Mouse (Mus musculus) forebrain, embryonic 14.5 days (tissue): ENCODE data around the gene Hdac4. TPM values are rescaled to one million over a fixed set of nuclear protein-coding genes. Genes with fewer than 3 reads are reported as not detected.

Experiments
- ATAC-seq: fragments of 200-750 bp; cut with Nextera tagmentation; 2 replicates; pipeline ENCODE4 v1.8.0; 2017; ENCODE audit warnings: mild to moderate bottlenecking, moderate library complexity
- DNase-seq: peaks from one replicate; pipeline ENCODE4 v3.0.0-alpha.2; 2015; ENCODE audit warnings: low spot score
- H3K27ac ChIP-seq: fragments of 300-500 bp; sonication (generic); 2 replicates; pipeline ENCODE4 v1.5.1; 2014; ENCODE audit warnings: low read depth, mild to moderate bottlenecking, control low read depth, low read length, moderate library complexity
- H3K27me3 ChIP-seq: fragments of 300-500 bp; sonication (generic); replicated peaks from 2 replicates; pipeline ENCODE4 v1.6.1; 2014; ENCODE audit warnings: low read length, control low read depth, mixed read lengths; ENCODE audit not compliant: control insufficient read depth, insufficient read depth
- H3K36me3 ChIP-seq: fragments of 300-500 bp; sonication (generic); 2 replicates; pipeline ENCODE4 v1.6.1; 2014; ENCODE audit warnings: low read length, control low read depth; ENCODE audit not compliant: control insufficient read depth, insufficient read depth
- H3K4me1 ChIP-seq: fragments of 300-500 bp; sonication (generic); 2 replicates; pipeline ENCODE4 v1.6.1; 2014; ENCODE audit warnings: antibody characterized with exemption, low read length, control low read depth; ENCODE audit not compliant: control insufficient read depth, insufficient read depth
- H3K4me2 ChIP-seq: fragments of 300-500 bp; sonication (generic); 2 replicates; pipeline ENCODE4 v1.6.1; 2014; ENCODE audit warnings: mild to moderate bottlenecking, control low read depth, low read length
- H3K4me3 ChIP-seq: fragments of 300-500 bp; sonication (generic); 2 replicates; pipeline ENCODE4 v1.5.1; 2014; ENCODE audit warnings: low read depth, low read length, control low read depth
- H3K9ac ChIP-seq: fragments of 300-500 bp; sonication (generic); 2 replicates; pipeline ENCODE4 v1.6.1; 2014; ENCODE audit warnings: mild to moderate bottlenecking, low read length, control low read depth, moderate library complexity
- H3K9me3 ChIP-seq: fragments of 300-500 bp; sonication (generic); replicated peaks from 2 replicates; pipeline ENCODE4 v1.6.1; 2016; ENCODE audit warnings: low read length, control low read depth, mixed read lengths; ENCODE audit not compliant: control insufficient read depth
- whole genome bisulfite sequencing: fragments of 180-500 bp; shearing (Covaris S2); extraction: QIAGEN DNeasy Blood & Tissue Kit; methylation state at CpG from one replicate; pipeline ENCODE4 v1.1.7; 2014; 5-methylcytosine and 5-hydroxymethylcytosine counted together
- polyA plus RNA-seq: library from polyadenylated mRNA; unstranded; fragments of >200 nt; fragmentation: Nextera tagmentation; extraction: Ambion mirVana; gene quantifications from 2 replicates; pipeline ENCODE4 v1.2.1, GENCODE M21; 2014

The Hdac4 gene
- polyA plus RNA-seq, 1 experiment from 2014 or later = 16.5 TPM

DNA sequence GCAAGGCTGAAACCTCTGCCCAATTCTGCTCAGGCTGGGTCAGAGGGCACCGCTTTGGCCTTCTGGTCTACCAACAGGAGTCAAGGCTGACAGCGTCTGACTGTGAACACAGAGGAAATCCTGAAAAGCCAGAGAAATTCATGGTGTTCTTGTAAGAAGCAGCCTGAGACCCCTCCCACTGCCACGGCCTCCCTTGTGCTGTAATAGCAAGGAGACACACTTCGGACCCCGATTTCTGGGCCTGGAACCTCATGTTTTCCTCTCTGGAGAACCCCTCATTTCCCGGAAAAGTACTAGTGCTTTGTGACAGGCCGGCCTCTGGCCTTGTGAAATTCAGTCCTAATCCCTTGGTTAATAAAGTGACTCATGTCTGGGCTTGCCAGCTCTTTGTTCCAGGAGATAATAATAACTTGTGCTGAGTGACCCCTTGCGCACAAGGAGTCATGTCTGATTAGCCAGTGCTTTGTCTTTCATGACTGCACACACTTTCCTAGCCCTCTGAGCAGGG is 19.7 kb upstream of the Hdac4 start:
- H3K36me3 ChIP-seq = no peaks in the 10 kb centered on the region
- H3K27ac ChIP-seq = peak overlapping the region; percentile 36; the same call in 1 of the 2 replicates
- DNase-seq (no peak), ATAC-seq (no peak)
- no peak overlapping the region for H3K4me3 ChIP-seq
- H3K4me2 ChIP-seq = no peak overlapping the region
- WGBS = 74% methylated on average over 8 of the region's 8 CpGs
- H3K27me3 ChIP-seq = no peaks in the 10 kb centered on the region
- no peak overlapping the region for H3K9ac ChIP-seq
- H3K4me1 ChIP-seq = peaks cover 29% of the 10 kb centered on the region
- no peaks in the 10 kb centered on the region for H3K9me3 ChIP-seq

GRCm38 (mm10) chr1:92212003-92212750 is 16.7 kb upstream of the Hdac4 start:
- no peaks in the 10 kb centered on the region for H3K9me3 ChIP-seq
- H3K36me3 ChIP-seq = no peaks in the 10 kb centered on the region
- peak overlapping the region; percentile 62 for H3K27ac ChIP-seq
- no peaks in the 10 kb centered on the region for H3K27me3 ChIP-seq
- peak; percentile 65 for DNase-seq
- no peak overlapping the region for H3K4me2 ChIP-seq
- peak overlapping the region; percentile 45; the same call in 1 of the 2 replicates for H3K9ac ChIP-seq
- ATAC-seq = peak; percentile 80
- H3K4me1 ChIP-seq = peaks cover 29% of the 10 kb centered on the region
- 28% methylated on average over 13 of the region's 13 CpGs for WGBS
- no peak overlapping the region for H3K4me3 ChIP-seq

DNA sequence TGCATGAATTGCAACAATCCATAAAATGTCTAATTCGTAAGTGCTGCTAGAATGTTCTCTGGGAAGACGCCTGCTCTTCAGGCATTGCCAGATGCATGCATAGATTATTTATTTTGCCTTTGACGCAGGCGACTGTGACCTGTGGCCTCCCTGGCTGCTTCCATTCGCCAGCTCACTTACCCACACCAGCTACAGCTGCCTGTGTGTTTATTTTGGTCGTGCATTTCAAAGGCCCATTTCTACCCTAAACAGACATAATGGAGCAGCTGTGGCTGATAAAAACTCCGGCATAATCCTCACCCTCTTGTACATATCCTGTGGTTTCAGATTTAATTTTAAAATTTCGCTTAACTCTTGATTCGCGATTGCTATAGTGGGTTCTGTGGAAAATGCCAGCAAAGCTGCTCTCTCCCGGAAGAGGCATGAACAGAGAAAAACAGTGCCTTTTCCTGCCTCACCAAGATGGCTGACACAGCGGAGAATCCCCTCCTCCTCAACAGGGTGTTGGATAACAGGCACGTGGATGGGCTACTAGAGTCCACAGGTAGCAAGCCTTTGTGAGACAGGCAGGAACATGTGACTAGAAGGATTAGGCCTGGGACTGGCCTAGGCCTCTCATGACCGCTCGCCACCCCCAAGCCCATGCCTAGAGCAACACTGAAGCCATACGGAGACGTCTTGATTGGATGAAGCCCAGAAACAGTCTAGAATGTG is 7.3 kb upstream of the Hdac4 start:
- DNase-seq (no peak), ATAC-seq (0 out of 2 replicates have a peak, but pooled peaks have one; percentile 32)
- no peak overlapping the region for H3K4me3 ChIP-seq
- H3K36me3 ChIP-seq = no peaks in the 10 kb centered on the region
- no peak overlapping the region for H3K27ac ChIP-seq
- H3K27me3 ChIP-seq = no peaks in the 10 kb centered on the region
- H3K9ac ChIP-seq = no peak overlapping the region
- H3K4me1 ChIP-seq = no peaks in the 10 kb centered on the region
- H3K4me2 ChIP-seq = no peak overlapping the region
- 87% methylated on average over 17 of the region's 17 CpGs for WGBS
- no peaks in the 10 kb centered on the region for H3K9me3 ChIP-seq

DNA sequence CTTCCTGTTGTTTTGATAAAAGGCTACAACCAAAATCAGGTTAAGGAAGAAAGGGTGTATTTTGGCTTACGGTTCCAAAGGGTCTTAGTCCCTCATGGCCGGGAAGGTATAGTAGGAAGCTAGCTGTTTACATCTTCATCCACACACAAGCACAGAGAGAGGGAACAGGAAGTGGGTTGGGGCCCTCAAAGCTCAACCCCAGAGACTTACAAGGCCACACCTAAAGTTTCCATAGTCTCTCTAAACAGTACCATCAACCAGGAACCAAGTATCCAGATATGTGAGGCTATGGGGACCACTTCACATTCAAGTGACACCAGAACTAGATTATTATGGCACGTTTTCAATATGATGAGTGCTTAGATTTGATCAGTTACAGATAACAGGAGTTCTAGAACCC is 5.0 kb downstream of the Hdac4 start:
- WGBS = 89% methylated on average over 3 of the region's 3 CpGs
- Histone ChIP-seq H3K36me3 (no peaks in the 10 kb centered on the region), H3K4me3 (no peak overlapping the region), H3K4me2 (no peak overlapping the region), H3K4me1 (0 out of 2 replicates have a peak, but pooled peaks cover 2% of the 10 kb centered on the region), H3K27me3 (no peaks in the 10 kb centered on the region), H3K9me3 (no peaks in the 10 kb centered on the region), H3K27ac (no peak overlapping the region), H3K9ac (no peak overlapping the region)
- no peak for DNase-seq
- no peak for ATAC-seq

GRCm38 (mm10) chr1:92187137-92187536 is 8.4 kb downstream of the Hdac4 start:
- WGBS = 89% methylated on average over 3 of the region's 3 CpGs
- no peaks in the 10 kb centered on the region for H3K27me3 ChIP-seq

DNA sequence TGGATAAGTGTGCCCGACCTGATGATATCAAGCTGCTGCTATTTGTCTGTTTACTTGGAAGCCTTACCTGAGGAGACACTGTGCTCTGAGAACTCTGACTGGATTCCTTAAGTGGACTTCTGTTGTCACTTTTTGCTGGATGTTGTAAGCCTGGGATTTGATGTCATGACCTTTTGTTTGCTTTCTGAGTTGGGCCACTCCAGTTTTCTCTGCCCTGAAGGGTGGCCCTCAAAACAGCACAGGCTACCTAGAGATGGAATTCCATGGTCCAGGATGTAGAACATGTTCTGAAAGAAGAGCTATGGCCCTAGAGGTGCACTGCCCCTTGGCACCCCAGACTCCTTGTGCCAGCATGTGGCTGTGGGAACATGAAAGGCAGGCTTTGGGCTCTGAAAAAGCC is 10.9 kb downstream of the Hdac4 start:
- Histone ChIP-seq H3K9ac (no peak overlapping the region), H3K4me3 (no peak overlapping the region), H3K36me3 (no peaks in the 10 kb centered on the region), H3K27me3 (no peaks in the 10 kb centered on the region), H3K9me3 (no peaks in the 10 kb centered on the region), H3K27ac (no peak overlapping the region), H3K4me2 (no peak overlapping the region), H3K4me1 (peaks cover 8% of the 10 kb centered on the region; the same call in 1 of the 2 replicates)
- ATAC-seq = no peak
- 77% methylated on average over 1 of the region's 1 CpGs for WGBS
- DNase-seq = no peak

More at GRCm38 (mm10) chr1:92187137-92187536, 8.4 kb downstream of the Hdac4 start:
- Histone ChIP-seq H3K9me3 (no peaks in the 10 kb centered on the region), H3K36me3 (no peaks in the 10 kb centered on the region), H3K4me2 (no peak overlapping the region), H3K4me1 (no peaks in the 10 kb centered on the region), H3K4me3 (no peak overlapping the region), H3K9ac (no peak overlapping the region), H3K27ac (no peak overlapping the region)
- no peak for ATAC-seq
- no peak for DNase-seq

DNA sequence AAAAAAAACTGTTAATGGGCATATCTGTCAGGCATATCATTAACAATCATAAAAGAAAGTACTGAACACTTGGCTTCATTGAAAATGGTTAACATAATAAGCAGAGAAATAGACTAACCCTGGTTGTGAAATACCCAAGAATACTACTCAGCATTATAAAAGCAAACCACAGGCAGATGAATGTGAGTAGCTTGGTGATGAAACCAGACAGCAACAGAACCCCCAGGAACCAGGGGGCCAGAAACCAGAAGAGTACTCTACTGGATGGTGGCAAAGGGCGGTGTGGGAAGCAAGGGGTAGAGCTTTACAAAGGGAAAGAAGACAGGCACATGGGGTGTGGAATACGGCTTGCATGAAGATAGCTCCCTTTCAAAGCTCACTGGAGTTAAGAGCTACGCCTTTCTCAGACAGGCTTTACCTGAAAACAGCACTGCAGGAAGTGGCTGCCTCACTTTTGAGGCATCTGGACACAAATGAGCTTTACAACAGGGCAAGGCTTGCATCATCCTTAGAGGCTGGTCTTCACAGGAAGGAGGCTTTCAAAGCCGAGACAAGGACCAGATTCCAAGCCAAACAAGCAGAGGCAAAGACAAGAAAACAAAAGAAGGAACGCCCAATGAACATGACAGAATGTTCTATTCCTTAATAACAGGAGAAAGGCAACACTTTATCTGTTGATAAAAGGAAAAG is 12.3 kb downstream of the Hdac4 start:
- DNase-seq (no peak), ATAC-seq (no peak)
- Histone ChIP-seq H3K4me2 (no peak overlapping the region), H3K27ac (no peak overlapping the region), H3K9ac (no peak overlapping the region), H3K4me3 (no peak overlapping the region), H3K9me3 (no peaks in the 10 kb centered on the region), H3K4me1 (peaks cover 17% of the 10 kb centered on the region), H3K36me3 (no peaks in the 10 kb centered on the region), H3K27me3 (no peaks in the 10 kb centered on the region)
- WGBS = 71% methylated on average over 5 of the region's 5 CpGs

GRCm38 (mm10) chr1:92181970-92182369 is 13.5 kb downstream of the Hdac4 start:
- 73% methylated on average over 2 of the region's 2 CpGs for WGBS

More at GRCm38 (mm10) chr1:92181970-92182369, 13.5 kb downstream of the Hdac4 start:
- Histone ChIP-seq H3K4me1 (peaks cover 28% of the 10 kb centered on the region), H3K27ac (no peak overlapping the region), H3K9ac (no peak overlapping the region; the same call in 1 of the 2 replicates), H3K9me3 (no peaks in the 10 kb centered on the region), H3K27me3 (no peaks in the 10 kb centered on the region), H3K4me3 (no peak overlapping the region), H3K36me3 (no peaks in the 10 kb centered on the region), H3K4me2 (no peak overlapping the region)
- DNase-seq (no peak), ATAC-seq (no peak)
